Mouse (Mus musculus) left cerebral cortex, adult 9 months (tissue): ENCODE measurements at regions not wholly inside any gene's neighbourhood (a gene's known extent, or its start where the extent isn't known, plus 50 kb on each side); places are given as distances from the start of the nearest gene placed in this dataset.
"Not testable (repeated sequence)": the region's sequence is repeated elsewhere in the genome, so short reads cannot be mapped to it uniquely, and the experiment has no call there.

Source experiments
- DNase-seq, 2 experiments: peaks; one replicate each; pipeline ENCODE4 v3.0.0; 2022; ENCODE audit warnings: low spot score in 2 of 2

- no peak for DNase-seq
These were observed 347.6 kb upstream of the Tbc1d2b start for GRCm38 (mm10) chr9:90618154-90618553.

GRCm38 (mm10) chr9:90597894-90598293 lies 327.3 kb upstream of the Tbc1d2b start:
- no peak for DNase-seq

- DNase-seq = no peak
These were observed 286.1 kb upstream of the Tbc1d2b start for GRCm38 (mm10) chr9:90556742-90557141.

- DNase-seq = no peak
These were observed 285.6 kb upstream of the Tbc1d2b start for GRCm38 (mm10) chr9:90556216-90556615.

GRCm38 (mm10) chr9:90547931-90548330 lies 277.3 kb upstream of the Tbc1d2b start:
- no peak for DNase-seq

GRCm38 (mm10) chr9:90546720-90547119 lies 276.1 kb upstream of the Tbc1d2b start:
- peak; percentile 3 to 6 for DNase-seq

GRCm38 (mm10) chr9:90537683-90538082 lies 267.1 kb upstream of the Tbc1d2b start:
- DNase-seq = not testable (repeated sequence)

GRCm38 (mm10) chr9:90533372-90533771 lies 262.8 kb upstream of the Tbc1d2b start:
- no peak for DNase-seq

- no peak for DNase-seq
These were observed 250.6 kb upstream of the Tbc1d2b start for GRCm38 (mm10) chr9:90521186-90521585.

- DNase-seq = no peak
These were observed 224.3 kb upstream of the Tbc1d2b start for GRCm38 (mm10) chr9:90494888-90495287.

GRCm38 (mm10) chr9:90490561-90491152 lies 220.1 kb upstream of the Tbc1d2b start:
- peak in 1 of 2 experiments; percentile 8 for DNase-seq

- no peak for DNase-seq
These were observed 180.0 kb upstream of the Tbc1d2b start for GRCm38 (mm10) chr9:90450579-90450978.

- DNase-seq = peak in 1 of 2 experiments; percentile 11
These were observed 176.4 kb upstream of the Tbc1d2b start for GRCm38 (mm10) chr9:90446957-90447356.

- DNase-seq = no peak
These were observed 164.3 kb upstream of the Tbc1d2b start for GRCm38 (mm10) chr9:90434902-90435301.

GRCm38 (mm10) chr9:90430898-90431297 lies 160.3 kb upstream of the Tbc1d2b start:
- DNase-seq = no peak

GRCm38 (mm10) chr9:90421662-90422061 lies 151.1 kb upstream of the Tbc1d2b start:
- no peak for DNase-seq

GRCm38 (mm10) chr9:90419762-90420541 lies 149.3 kb upstream of the Tbc1d2b start:
- DNase-seq = no peak

- DNase-seq = no peak
These were observed 138.2 kb upstream of the Tbc1d2b start for GRCm38 (mm10) chr9:90408789-90409188.

GRCm38 (mm10) chr9:90407573-90407972 lies 137.0 kb upstream of the Tbc1d2b start:
- no peak for DNase-seq

GRCm38 (mm10) chr9:90388401-90388800 lies 117.8 kb upstream of the Tbc1d2b start:
- DNase-seq = no peak

GRCm38 (mm10) chr9:90385047-90385446 lies 114.4 kb upstream of the Tbc1d2b start:
- DNase-seq = no peak

- no peak for DNase-seq
These were observed 109.5 kb upstream of the Tbc1d2b start for GRCm38 (mm10) chr9:90380099-90380498.

GRCm38 (mm10) chr9:90369568-90369967 lies 99.0 kb upstream of the Tbc1d2b start:
- no peak for DNase-seq
